Mouse (Mus musculus) kidney, embryonic 16.5 days (tissue): ENCODE measurements at regions not wholly inside any gene's neighbourhood (a gene's known extent, or its start where the extent isn't known, plus 50 kb on each side); places are given as distances from the start of the nearest gene placed in this dataset.

ENCODE experiments used
- ATAC-seq: fragments of 200-750 bp; cut with Nextera tagmentation; 2 replicates; pipeline ENCODE4 v1.8.0; 2017; ENCODE audit warnings: moderate TSS enrichment; ENCODE audit not compliant: low FRiP score, low TSS enrichment
- H3K27ac ChIP-seq: fragments of 300-500 bp; sonication (generic); 2 replicates; pipeline ENCODE4 v1.5.1; 2014; ENCODE audit warnings: low read length
- H3K27me3 ChIP-seq: fragments of 300-500 bp; sonication (generic); 2 replicates; pipeline ENCODE4 v1.6.1; 2014; ENCODE audit warnings: low read length, control low read depth, mixed read lengths; ENCODE audit not compliant: insufficient read depth
- H3K36me3 ChIP-seq: fragments of 300-500 bp; sonication (generic); 2 replicates; pipeline ENCODE4 v1.6.1; 2014; ENCODE audit warnings: low read length, control low read depth, mixed read lengths; ENCODE audit not compliant: insufficient read depth
- H3K4me1 ChIP-seq: fragments of 300-500 bp; sonication (generic); 2 replicates; pipeline ENCODE4 v1.6.1; 2014; ENCODE audit warnings: low read length, control low read depth, mixed read lengths; ENCODE audit not compliant: insufficient read depth
- H3K4me2 ChIP-seq: fragments of 300-500 bp; sonication (generic); replicated peaks from 2 replicates; pipeline ENCODE4 v1.6.1; 2014; ENCODE audit warnings: low read depth, low read length
- H3K4me3 ChIP-seq: fragments of 300-500 bp; sonication (generic); 2 replicates; pipeline ENCODE4 v1.5.1; 2014; ENCODE audit warnings: mild to moderate bottlenecking, low read length
- H3K9ac ChIP-seq: fragments of 300-500 bp; sonication (generic); replicated peaks from 2 replicates; pipeline ENCODE4 v1.6.1; 2014; ENCODE audit warnings: low read length
- H3K9me3 ChIP-seq: fragments of 300-500 bp; sonication (generic); 2 replicates; pipeline ENCODE4 v1.6.1; 2016; ENCODE audit warnings: low read length, control low read depth
- WGBS: fragments of 180-500 bp; shearing (Covaris S2); extraction: QIAGEN DNeasy Blood & Tissue Kit; methylation state at CpG from one replicate; pipeline ENCODE4 v1.1.7; 2014; 5-methylcytosine and 5-hydroxymethylcytosine counted together

DNA sequence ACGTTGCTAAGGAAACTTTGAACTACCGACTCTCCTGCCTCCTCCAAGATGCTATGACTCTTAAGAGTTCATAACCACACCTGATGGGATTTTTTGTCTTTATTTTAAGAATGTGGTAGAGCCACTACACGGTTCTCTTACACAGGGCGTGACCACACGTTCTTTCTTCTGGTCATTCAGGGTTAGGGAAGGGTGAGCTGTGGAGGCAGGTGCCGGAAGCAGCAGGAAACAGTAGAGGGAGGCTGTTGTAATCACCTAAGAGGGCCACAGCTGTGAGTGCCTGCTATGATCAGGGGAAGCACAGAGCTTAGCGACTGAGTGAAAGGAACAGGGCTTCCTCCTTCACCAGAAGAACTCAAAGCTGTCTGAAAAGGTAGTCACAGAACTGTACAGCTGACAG is 50.6 kb upstream of the Larp1 start:
- Histone ChIP-seq H3K9me3 (no peaks in the 10 kb centered on the region), H3K27me3 (no peaks in the 10 kb centered on the region), H3K9ac (no peak overlapping the region), H3K4me1 (peaks cover 4% of the 10 kb centered on the region; the same call in 1 of the 2 replicates), H3K4me2 (no peak overlapping the region), H3K4me3 (no peak overlapping the region), H3K27ac (no peak overlapping the region), H3K36me3 (no peaks in the 10 kb centered on the region)
- no peak for ATAC-seq
- 73% methylated on average over 7 of the region's 7 CpGs for WGBS

DNA sequence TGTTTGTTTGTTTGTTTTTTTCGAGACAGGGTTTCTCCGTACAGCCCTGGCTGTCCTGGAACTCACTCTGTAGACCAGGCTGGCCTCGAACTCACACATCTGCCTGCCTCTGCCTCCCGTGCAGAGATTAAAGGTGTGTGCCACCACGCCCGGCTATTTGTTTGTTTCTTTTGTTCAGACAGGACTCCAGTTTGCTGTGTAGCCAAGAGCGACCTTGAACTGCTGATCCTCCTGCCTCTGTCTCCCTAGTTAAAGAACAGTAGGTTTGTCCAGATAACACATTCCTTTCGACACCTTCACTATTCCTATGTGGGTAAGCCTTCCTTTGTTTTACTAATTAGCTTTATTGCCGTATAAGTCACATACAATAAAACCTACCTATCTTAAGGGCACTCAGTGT is 52.0 kb upstream of the Larp1 start:
- H3K9me3 ChIP-seq: no peaks in the 10 kb centered on the region
- no peak overlapping the region for H3K27ac ChIP-seq
- ATAC-seq: no peak
- no peak overlapping the region for H3K9ac ChIP-seq
- H3K4me2 ChIP-seq: no peak overlapping the region
- H3K36me3 ChIP-seq: no peaks in the 10 kb centered on the region
- no peaks in the 10 kb centered on the region for H3K27me3 ChIP-seq
- WGBS: 89% methylated on average over 9 of the region's 9 CpGs
- H3K4me1 ChIP-seq: 0 out of 2 replicates have a peak, but pooled peaks cover under 1% of the 10 kb centered on the region
- H3K4me3 ChIP-seq: no peak overlapping the region

- no peaks in the 10 kb centered on the region for H3K9me3 ChIP-seq
- H3K4me1 ChIP-seq: no peaks in the 10 kb centered on the region
- H3K4me3 ChIP-seq: no peak overlapping the region
- WGBS: 81% methylated on average over 2 of the region's 2 CpGs
- no peak overlapping the region for H3K27ac ChIP-seq
- no peak overlapping the region for H3K9ac ChIP-seq
- no peak overlapping the region for H3K4me2 ChIP-seq
- no peaks in the 10 kb centered on the region for H3K36me3 ChIP-seq
- no peak for ATAC-seq
- H3K27me3 ChIP-seq: no peaks in the 10 kb centered on the region
These were observed 52.8 kb upstream of the Larp1 start for GRCm38 (mm10) chr11:57956076-57956475.

- ATAC-seq: no peak
- no peak overlapping the region for H3K9ac ChIP-seq
- H3K4me1 ChIP-seq: no peaks in the 10 kb centered on the region
- no peaks in the 10 kb centered on the region for H3K36me3 ChIP-seq
- no peaks in the 10 kb centered on the region for H3K9me3 ChIP-seq
- 87% methylated on average over 7 of the region's 7 CpGs for WGBS
- H3K4me2 ChIP-seq: no peak overlapping the region
- H3K4me3 ChIP-seq: no peak overlapping the region
- H3K27ac ChIP-seq: no peak overlapping the region
- H3K27me3 ChIP-seq: no peaks in the 10 kb centered on the region
These were observed 53.4 kb upstream of the Larp1 start for GRCm38 (mm10) chr11:57955476-57955875.

DNA sequence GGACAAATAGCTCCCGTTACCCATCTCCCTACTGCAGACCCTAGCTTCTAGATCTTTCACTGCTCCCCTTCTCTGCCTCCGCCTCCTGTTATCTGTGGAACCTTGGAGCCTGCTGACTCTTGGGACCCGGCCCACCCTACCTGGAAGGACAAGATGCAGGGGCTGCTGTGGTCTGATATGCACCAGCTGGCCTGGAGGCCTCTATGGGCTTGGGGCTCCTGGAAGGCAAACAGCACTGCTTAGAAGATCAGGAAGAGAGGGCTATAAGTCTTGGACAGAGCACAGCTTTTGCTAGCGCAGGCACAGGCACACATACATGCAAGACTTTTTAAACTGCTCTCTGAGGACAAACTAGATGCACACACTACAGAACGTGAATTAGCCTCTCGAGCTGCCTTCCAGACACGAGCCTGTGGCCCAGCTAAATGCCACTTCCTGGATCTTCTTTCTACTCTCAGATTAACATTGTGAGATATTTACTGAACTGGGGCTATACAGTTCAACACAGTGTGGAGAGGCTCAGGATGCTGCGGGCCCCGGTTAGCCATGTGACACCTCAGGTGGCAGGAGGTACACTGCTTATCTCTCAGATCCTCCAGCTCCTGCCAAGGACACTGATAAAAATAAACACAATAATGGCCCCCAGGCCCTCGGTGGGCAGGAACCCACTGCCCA is 54.2 kb upstream of the Larp1 start:
- Histone ChIP-seq H3K27ac (no peak overlapping the region), H3K4me1 (no peaks in the 10 kb centered on the region), H3K9ac (no peak overlapping the region), H3K27me3 (no peaks in the 10 kb centered on the region), H3K36me3 (no peaks in the 10 kb centered on the region), H3K4me2 (no peak overlapping the region), H3K9me3 (no peaks in the 10 kb centered on the region), H3K4me3 (no peak overlapping the region)
- ATAC-seq: no peak
- 59% methylated on average over 10 of the region's 10 CpGs for WGBS

GRCm38 (mm10) chr11:57953694-57954093 is 55.2 kb upstream of the Larp1 start:
- ATAC-seq: no peak
- 34% methylated on average over 7 of the region's 7 CpGs for WGBS

DNA sequence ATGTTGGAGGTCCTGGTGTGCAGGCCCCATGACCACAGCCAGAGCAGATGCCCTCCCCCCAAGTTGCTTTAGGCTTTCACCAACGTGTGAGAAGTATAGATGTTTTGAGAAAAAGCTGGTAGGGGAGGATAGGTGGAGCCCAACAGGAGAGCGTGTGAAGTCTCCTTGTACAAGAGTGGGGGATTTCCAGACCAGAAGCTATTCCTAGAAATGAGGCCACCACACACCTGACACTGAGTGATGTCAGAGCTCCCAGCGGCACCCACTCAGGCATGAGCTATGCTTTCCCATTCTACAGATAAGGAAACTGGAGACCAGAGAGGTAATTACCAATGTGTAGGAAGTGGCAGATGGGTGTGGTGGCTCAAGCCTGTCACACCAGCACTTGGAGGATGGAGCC is 56.2 kb upstream of the Larp1 start:
- 70% methylated on average over 3 of the region's 3 CpGs for WGBS
- no peak for ATAC-seq

More at GRCm38 (mm10) chr11:57953694-57954093, 55.2 kb upstream of the Larp1 start:
- no peaks in the 10 kb centered on the region for H3K9me3 ChIP-seq
- no peak overlapping the region for H3K4me3 ChIP-seq
- H3K27ac ChIP-seq: no peak overlapping the region
- no peaks in the 10 kb centered on the region for H3K27me3 ChIP-seq
- no peaks in the 10 kb centered on the region for H3K36me3 ChIP-seq
- H3K4me2 ChIP-seq: no peak overlapping the region
- H3K9ac ChIP-seq: no peak overlapping the region
- H3K4me1 ChIP-seq: no peaks in the 10 kb centered on the region

DNA sequence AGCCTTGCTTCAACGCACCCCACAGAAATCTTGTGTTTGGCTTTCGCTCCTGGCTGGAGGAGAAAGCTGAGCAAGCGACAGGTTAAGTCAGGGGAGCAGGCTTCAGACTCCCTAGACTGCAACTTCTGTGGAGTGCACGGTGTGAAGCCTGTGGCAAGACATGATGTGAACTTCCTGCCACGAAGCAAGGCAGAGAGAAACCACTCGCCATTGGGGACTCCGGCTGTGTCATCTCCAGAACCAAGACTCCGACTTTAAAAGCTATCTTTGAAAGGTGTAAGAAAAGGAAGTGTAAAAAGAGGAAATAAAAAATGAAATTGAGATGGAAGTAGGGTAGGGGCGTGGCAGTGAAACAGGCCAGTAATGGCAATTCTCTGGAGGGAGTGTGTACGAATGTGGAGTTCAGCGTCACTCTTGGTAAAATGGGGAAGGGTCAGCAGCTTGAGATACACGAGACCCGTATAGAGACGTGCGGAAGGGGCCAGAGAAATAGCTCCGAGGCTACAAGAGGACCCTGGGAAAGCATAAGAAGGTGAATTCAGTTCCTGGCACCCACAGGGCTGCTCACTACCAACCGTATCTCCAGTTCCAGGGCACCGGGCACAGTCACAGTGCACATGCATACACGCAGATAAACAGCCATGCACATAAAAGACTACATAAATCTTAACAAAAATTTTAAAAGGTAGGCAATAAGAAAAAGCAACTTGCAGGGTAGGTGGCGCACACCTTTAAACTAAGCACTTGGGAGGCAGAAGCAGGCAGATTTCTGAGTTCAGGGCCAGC is 57.1 kb upstream of the Larp1 start:
- WGBS: 76% methylated on average over 20 of the region's 20 CpGs
- no peak for ATAC-seq
- no peaks in the 10 kb centered on the region for H3K27me3 ChIP-seq

More for the DNA sequence above, 56.2 kb upstream of the Larp1 start:
- no peaks in the 10 kb centered on the region for H3K4me1 ChIP-seq
- no peak overlapping the region for H3K4me2 ChIP-seq
- H3K27ac ChIP-seq: no peak overlapping the region
- H3K4me3 ChIP-seq: no peak overlapping the region
- no peaks in the 10 kb centered on the region for H3K9me3 ChIP-seq
- H3K36me3 ChIP-seq: no peaks in the 10 kb centered on the region
- no peak overlapping the region for H3K9ac ChIP-seq
- no peaks in the 10 kb centered on the region for H3K27me3 ChIP-seq

DNA sequence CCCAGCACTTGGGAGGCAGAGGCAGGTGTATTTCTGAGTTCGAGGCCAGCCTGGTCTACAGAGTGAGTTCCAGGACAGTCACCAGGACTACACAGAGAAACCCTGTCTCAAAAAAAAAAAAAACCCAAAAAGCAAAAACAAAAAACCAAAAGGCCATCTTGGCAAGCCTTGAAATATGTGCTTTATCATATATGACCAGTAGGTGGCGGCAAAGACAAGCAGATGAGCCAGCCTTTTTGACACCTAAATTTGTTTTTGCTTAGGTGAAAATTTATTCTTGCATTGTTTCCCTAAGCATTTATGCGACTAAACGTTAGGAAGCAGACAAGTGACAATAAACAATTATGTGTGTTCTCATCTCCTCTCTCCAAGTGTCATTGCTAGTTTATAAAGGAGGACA is 57.9 kb upstream of the Larp1 start:
- WGBS: under 1% methylated on average over 4 of the region's 4 CpGs
- Histone ChIP-seq H3K36me3 (no peaks in the 10 kb centered on the region), H3K27ac (no peak overlapping the region), H3K27me3 (no peaks in the 10 kb centered on the region), H3K4me3 (no peak overlapping the region), H3K9ac (no peak overlapping the region), H3K4me2 (no peak overlapping the region), H3K4me1 (no peaks in the 10 kb centered on the region), H3K9me3 (no peaks in the 10 kb centered on the region)
- no peak for ATAC-seq

More for the DNA sequence above, 57.1 kb upstream of the Larp1 start:
- H3K4me1 ChIP-seq: no peaks in the 10 kb centered on the region
- H3K27ac ChIP-seq: no peak overlapping the region
- no peak overlapping the region for H3K4me3 ChIP-seq
- no peak overlapping the region for H3K4me2 ChIP-seq
- no peaks in the 10 kb centered on the region for H3K36me3 ChIP-seq
- H3K9me3 ChIP-seq: no peaks in the 10 kb centered on the region
- no peak overlapping the region for H3K9ac ChIP-seq

DNA sequence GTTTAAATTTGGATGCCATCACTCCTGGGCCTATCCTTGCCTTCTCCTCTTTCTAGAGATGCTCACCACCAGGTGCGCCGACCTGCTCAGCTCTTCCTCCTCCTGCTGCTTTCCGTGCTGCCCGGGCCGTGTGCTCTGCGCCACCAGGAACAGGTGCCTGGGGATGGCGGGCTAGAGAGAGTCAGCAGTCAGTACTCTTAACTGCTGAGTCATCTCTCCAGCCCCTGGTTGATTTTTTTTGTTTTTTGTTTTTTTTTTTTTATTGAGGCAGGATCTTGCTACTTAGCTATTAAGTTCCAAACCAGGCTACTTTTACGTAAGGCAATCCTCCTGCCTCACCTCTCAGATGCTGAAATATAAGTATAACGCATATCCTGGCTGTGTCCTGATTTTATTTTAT is 59.8 kb upstream of the Larp1 start:
- no peaks in the 10 kb centered on the region for H3K9me3 ChIP-seq
- H3K4me1 ChIP-seq: no peaks in the 10 kb centered on the region
- no peaks in the 10 kb centered on the region for H3K36me3 ChIP-seq
- H3K9ac ChIP-seq: no peak overlapping the region
- H3K4me2 ChIP-seq: no peak overlapping the region
- no peak overlapping the region for H3K4me3 ChIP-seq
- ATAC-seq: no peak
- no peaks in the 10 kb centered on the region for H3K27me3 ChIP-seq
- WGBS: 66% methylated on average over 9 of the region's 9 CpGs
- H3K27ac ChIP-seq: no peak overlapping the region
